Mouse (Mus musculus): ENCODE results near the gene Ncoa5. TPM values are rescaled to one million over a fixed set of nuclear protein-coding genes. Genes with fewer than 3 reads are reported as not detected.

The Ncoa5 gene
- total RNA-seq, 2 experiments from 2014 or later = 9.9 to 12.6 TPM

- DNase-seq = no peak
Measured at GRCm38 (mm10) chr2:164957548-164958315, 76.9 kb downstream of the Ncoa5 start.

DNA sequence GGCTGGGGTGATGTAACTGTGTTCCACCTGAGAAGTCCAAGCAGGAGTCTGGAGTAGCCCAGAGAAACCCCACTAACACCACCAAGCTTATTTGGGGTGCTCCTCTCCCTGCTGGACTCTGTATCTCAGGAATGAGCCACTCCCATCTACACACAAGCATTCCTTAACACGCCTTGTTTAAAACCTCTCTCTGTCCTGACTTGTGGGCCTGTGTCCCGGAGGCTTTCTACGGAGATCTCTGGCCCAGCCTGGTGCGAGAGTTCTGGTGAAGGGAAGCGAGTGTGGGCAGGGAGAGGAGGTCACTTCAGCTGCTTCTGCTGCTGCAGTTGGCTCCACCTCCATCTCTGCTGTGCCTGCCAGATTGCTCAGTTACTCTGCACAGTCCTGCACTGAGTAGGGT, 78.5 kb downstream of the Ncoa5 start:
- no peak for DNase-seq

DNA sequence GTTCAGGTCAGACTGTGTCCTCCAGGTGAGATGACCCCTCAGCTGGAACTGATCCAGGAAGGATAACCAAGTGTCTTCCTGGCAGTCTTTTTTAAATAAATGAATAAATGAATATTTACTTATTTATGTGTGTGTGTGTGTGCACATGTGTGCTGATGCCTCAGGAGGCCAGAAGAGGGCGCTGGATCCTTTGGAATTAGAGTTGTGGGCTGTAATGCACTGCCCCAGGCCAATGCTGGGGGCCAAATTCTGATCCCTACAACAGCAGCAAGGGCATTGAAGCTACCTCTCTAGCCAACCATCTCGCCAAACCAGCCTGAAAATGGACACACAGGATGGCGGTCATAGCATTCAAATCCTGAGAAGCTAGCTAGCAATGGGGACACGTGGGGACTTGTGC, 78.9 kb downstream of the Ncoa5 start:
- no peak for DNase-seq

DNA sequence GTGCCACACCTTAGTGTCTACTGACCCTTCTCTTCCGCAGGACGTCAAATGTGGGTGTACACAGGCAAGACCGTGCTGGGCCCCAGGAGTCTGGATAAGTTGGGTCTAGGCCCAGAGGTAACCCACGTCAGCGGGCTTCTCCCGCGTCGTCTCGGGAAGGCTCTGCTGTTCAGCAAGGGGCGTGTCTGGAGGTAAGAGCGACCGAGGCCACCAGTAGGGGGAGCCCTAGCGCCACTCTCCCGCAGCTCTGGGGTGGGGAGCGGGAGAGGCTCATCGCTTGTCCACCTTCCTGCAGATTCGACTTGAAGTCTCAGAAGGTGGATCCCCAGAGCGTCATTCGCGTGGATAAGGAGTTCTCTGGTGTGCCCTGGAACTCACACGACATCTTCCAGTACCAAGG, 81.4 kb downstream of the Ncoa5 start:
- DNase-seq = peak; percentile 41

- DNase-seq = no peak
Measured at GRCm38 (mm10) chr2:164952448-164952847, 82.2 kb downstream of the Ncoa5 start.

GRCm38 (mm10) chr2:164951745-164952144, 82.9 kb downstream of the Ncoa5 start:
- no peak for DNase-seq

DNA sequence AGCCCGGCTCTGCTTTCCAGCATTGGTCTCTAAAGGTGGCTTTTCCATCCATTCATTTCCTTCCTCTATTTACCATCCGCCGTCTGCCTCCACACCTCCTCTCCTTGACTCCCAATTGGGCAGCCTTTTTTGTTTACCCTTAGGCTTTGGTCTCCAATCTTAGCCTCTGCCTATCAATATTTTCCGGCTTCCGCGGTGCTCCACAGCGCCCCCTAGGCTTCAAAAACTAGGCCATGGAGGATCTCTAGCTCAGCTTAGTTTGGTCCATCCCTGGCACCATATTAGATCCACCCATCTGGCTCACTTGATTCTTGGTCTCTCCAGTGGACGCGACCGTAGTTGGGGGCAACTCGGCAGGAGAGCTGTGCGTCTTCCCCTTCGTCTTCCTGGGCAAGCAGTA, 84.2 kb downstream of the Ncoa5 start:
- no peak for DNase-seq

Other genes with a start within 250 kb of the Ncoa5 start
- gene Snx21, start 249.0 kb downstream of the Ncoa5 start, total RNA-seq (2021) = 10 to 100 TPM; 19.3 to 19.8 TPM
- gene Acot8, start 230.0 kb downstream of the Ncoa5 start, total RNA-seq (2021) = 1 to 10 TPM; 8.0 to 9.1 TPM
- 1 to 10 TPM; 1.4 TPM for gene Zswim3, start 229.8 kb downstream of the Ncoa5 start, total RNA-seq (2021)
- 1 to 10 TPM; 3.7 to 3.8 TPM for gene Zswim1, start 212.2 kb downstream of the Ncoa5 start, total RNA-seq (2021)
- gene Spata25, start 206.3 kb downstream of the Ncoa5 start, total RNA-seq (2021) = not detected
- 10 to 100 TPM; 42.9 to 49.2 TPM for gene Ctsa, start 202.0 kb downstream of the Ncoa5 start, total RNA-seq (2021)
- 10 to 100 TPM; 28.9 to 35.0 TPM for gene Neurl2, start 201.4 kb downstream of the Ncoa5 start, total RNA-seq (2021)
- 10 to 100 TPM; 14.8 to 18.6 TPM for gene Pltp, start 177.2 kb downstream of the Ncoa5 start, total RNA-seq (2021)
- gene Pcif1, start 155.6 kb downstream of the Ncoa5 start, total RNA-seq (2021) = 10 to 100 TPM; 21.0 to 25.8 TPM
- 1 to 10 TPM; 8.2 to 9.2 TPM for gene Zfp335, start 123.1 kb downstream of the Ncoa5 start, total RNA-seq (2021)
- 1 to 10 TPM in 1 of 2 experiments, under 1 TPM in 1; 0.64 to 1.4 TPM for gene Mmp9, start 94.1 kb downstream of the Ncoa5 start, total RNA-seq (2021)
- gene Slc12a5, start 74.1 kb downstream of the Ncoa5 start, total RNA-seq (2021) = under 1 TPM; 0.21 to 0.38 TPM
- gene Cd40, start 20.8 kb upstream of the Ncoa5 start, total RNA-seq (2021) = under 1 TPM; 0.48 to 0.84 TPM
- not detected for gene 1700025C18Rik, start 55.9 kb upstream of the Ncoa5 start, total RNA-seq (2021)
- gene Cdh22, start 200.0 kb upstream of the Ncoa5 start, total RNA-seq (2021) = under 1 TPM; 0.08 to 0.18 TPM

All from gastrocnemius, postnatal 25 days (tissue).